Mouse (Mus musculus) thymus, adult 2 months (tissue): ENCODE results near the gene Stum.

Source experiments
- CTCF ChIP-seq: fragments of 200-500 bp; IDR thresholded peaks from 2 replicates; pipeline ENCODE4 v1.5.1; 2012; ENCODE audit warnings: mild to moderate bottlenecking, control low read depth, low read length, moderate library complexity, borderline replicate concordance; ENCODE audit not compliant: control insufficient read depth, poor library complexity, insufficient read depth; ENCODE audit errors: extremely low read depth
- POLR2A ChIP-seq: fragments of 200-500 bp; IDR thresholded peaks from 2 replicates; pipeline ENCODE4 v1.6.1; 2012; ENCODE audit warnings: mild to moderate bottlenecking, low read length, control low read depth, moderate library complexity; ENCODE audit not compliant: control insufficient read depth, poor library complexity, insufficient read depth; ENCODE audit errors: extremely low read depth

DNA sequence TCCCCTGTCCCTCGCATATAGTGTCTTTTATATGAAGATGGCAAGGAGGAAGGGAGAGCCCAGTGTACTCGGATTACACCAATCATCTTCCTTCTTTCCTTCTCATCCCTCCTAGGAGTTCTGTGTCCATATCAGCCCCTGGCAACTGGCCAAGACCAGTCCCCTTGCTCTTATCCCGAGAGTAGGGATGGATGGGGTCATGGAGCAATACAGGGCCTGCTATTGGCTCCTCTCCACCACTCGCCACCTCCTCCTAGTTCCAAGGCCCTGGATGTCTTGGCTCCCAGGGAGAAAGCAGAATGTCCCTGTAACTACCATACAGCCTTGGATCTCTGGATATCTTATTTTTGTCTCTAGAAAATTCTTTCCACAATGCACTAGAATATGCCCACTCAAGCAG lies 68.2 kb downstream of the Stum start:
- TF ChIP-seq CTCF (no peak), POLR2A (no peak)
